Mouse (Mus musculus) neural tube, embryonic 15.5 days (tissue): ENCODE data around the gene Cyfip2. TPM values are rescaled to one million over a fixed set of nuclear protein-coding genes. Genes with fewer than 3 reads are reported as not detected.

Experiments
- ATAC-seq: fragments of 200-750 bp; cut with Nextera tagmentation; 2 replicates; pipeline ENCODE4 v1.8.0; 2017; ENCODE audit warnings: mild to moderate bottlenecking, moderate TSS enrichment, moderate library complexity; ENCODE audit not compliant: low FRiP score
- H3K27ac ChIP-seq: fragments of 300-500 bp; sonication (generic); replicated peaks from 2 replicates; pipeline ENCODE4 v1.5.1; 2015; ENCODE audit warnings: mild to moderate bottlenecking, inconsistent platforms
- H3K27me3 ChIP-seq: fragments of 300-500 bp; sonication (generic); replicated peaks from 2 replicates; pipeline ENCODE4 v1.6.1; 2015; ENCODE audit warnings: inconsistent platforms
- H3K36me3 ChIP-seq: fragments of 300-500 bp; sonication (generic); 2 replicates; pipeline ENCODE4 v1.6.1; 2015; ENCODE audit warnings: inconsistent platforms
- H3K4me1 ChIP-seq: fragments of 300-500 bp; sonication (generic); 2 replicates; pipeline ENCODE4 v1.6.1; 2015; ENCODE audit warnings: inconsistent platforms
- H3K4me2 ChIP-seq: fragments of 300-500 bp; sonication (generic); 2 replicates; pipeline ENCODE4 v1.6.1; 2015; ENCODE audit warnings: inconsistent platforms, mild to moderate bottlenecking, moderate library complexity
- H3K4me3 ChIP-seq: fragments of 300-500 bp; sonication (generic); replicated peaks from 2 replicates; pipeline ENCODE4 v1.5.1; 2015; ENCODE audit warnings: mild to moderate bottlenecking, inconsistent platforms
- H3K9ac ChIP-seq: fragments of 300-500 bp; sonication (generic); replicated peaks from 2 replicates; pipeline ENCODE4 v1.6.1; 2015; ENCODE audit warnings: mild to moderate bottlenecking, inconsistent platforms
- H3K9me3 ChIP-seq: fragments of 300-500 bp; sonication (generic); replicated peaks from 2 replicates; pipeline ENCODE4 v1.6.1; 2016; ENCODE audit warnings: inconsistent platforms
- WGBS: fragments of 180-500 bp; shearing (Covaris S2); methylation state at CpG from one replicate; pipeline ENCODE4 v1.1.7; 2015; ENCODE audit warnings: mixed read lengths; 5-methylcytosine and 5-hydroxymethylcytosine counted together
- polyA plus RNA-seq: library from polyadenylated mRNA; unstranded; fragments of >200 nt; fragmentation: Nextera tagmentation; extraction: Ambion mirVana; gene quantifications from 2 replicates; pipeline ENCODE4 v1.2.1, GENCODE M21; 2015

The Cyfip2 gene
- polyA plus RNA-seq, 1 experiment from 2014 or later, result 91.1 TPM

DNA sequence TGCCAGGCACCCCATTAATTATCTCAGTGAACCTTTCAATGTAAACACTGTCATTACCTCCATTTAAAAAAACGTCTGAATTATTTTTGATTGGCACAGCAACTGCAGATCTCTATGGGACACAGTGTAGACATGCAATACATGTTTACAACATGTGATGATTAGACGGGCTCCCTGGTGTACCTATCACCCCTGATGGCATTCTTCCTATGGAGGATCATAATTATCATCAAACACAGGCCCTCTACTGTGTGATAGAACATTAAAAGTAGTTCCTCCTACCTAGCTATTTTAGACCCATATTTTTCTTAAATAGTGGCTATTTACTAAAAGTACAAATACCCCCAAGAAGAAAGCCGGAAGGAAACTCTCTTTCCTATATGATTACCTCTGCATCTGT is 42.8 kb downstream of the Cyfip2 start:
- H3K4me3 ChIP-seq, result no peak overlapping the region
- H3K9me3 ChIP-seq, result no peaks in the 10 kb centered on the region
- H3K27ac ChIP-seq, result no peak overlapping the region
- no peaks in the 10 kb centered on the region for H3K4me1 ChIP-seq
- H3K9ac ChIP-seq, result no peak overlapping the region
- WGBS, result 77% methylated on average over 3 of the region's 3 CpGs
- peaks cover 81% of the 10 kb centered on the region for H3K36me3 ChIP-seq
- H3K27me3 ChIP-seq, result no peaks in the 10 kb centered on the region
- ATAC-seq, result no peak
- H3K4me2 ChIP-seq, result no peak overlapping the region

DNA sequence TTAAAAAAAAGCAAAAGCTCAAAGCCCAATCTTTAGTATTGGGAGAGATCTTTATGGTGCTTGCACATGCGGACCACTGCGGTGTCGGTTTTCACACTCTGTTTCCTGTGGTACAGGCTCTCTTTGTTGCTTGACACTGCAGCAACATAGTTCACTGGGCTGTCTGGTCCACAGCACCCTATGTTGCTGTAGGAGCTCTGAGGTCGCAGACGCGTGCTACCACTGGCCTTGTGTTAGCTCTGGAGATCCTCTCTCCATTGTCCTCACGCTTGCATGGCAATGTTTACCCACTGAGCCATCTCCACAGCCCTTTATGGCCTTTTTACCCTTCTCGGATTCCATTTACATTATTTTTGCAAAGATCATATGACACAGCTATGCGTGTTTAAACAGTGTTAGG is 43.3 kb downstream of the Cyfip2 start:
- H3K27me3 ChIP-seq, result no peaks in the 10 kb centered on the region
- peaks cover 81% of the 10 kb centered on the region for H3K36me3 ChIP-seq
- H3K4me1 ChIP-seq, result no peaks in the 10 kb centered on the region
- no peaks in the 10 kb centered on the region for H3K9me3 ChIP-seq
- WGBS, result 77% methylated on average over 9 of the region's 9 CpGs
- no peak overlapping the region for H3K9ac ChIP-seq
- 0 out of 2 replicates have a peak, but pooled peaks have one; percentile 46 for ATAC-seq
- H3K4me3 ChIP-seq, result no peak overlapping the region
- no peak overlapping the region for H3K27ac ChIP-seq
- H3K4me2 ChIP-seq, result no peak overlapping the region

DNA sequence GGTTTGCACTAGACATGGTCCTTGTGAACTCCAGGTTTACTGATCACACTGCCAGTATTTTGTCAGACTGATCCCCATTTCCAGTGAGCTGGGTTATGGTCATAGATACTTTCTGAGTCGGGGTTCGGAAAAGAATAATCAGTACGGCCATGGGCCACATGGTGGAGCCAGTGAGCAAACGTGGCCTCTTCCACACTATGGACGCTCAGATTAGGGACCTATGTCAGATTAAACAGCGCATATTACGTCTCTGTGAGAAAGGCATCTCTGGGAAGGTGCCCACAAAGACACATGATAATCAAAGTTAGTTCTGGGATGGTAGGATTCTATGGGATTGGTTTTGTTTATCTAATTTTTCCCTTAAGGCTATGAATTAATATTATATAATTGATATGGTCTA is 43.7 kb downstream of the Cyfip2 start:
- Histone ChIP-seq H3K4me3 (no peak overlapping the region), H3K27me3 (no peaks in the 10 kb centered on the region), H3K36me3 (peaks cover 79% of the 10 kb centered on the region), H3K27ac (no peak overlapping the region), H3K9ac (no peak overlapping the region), H3K4me1 (no peaks in the 10 kb centered on the region), H3K9me3 (no peaks in the 10 kb centered on the region), H3K4me2 (no peak overlapping the region)
- WGBS, result 25% methylated on average over 7 of the region's 7 CpGs
- ATAC-seq, result peak; percentile 61; the same call in 1 of the 2 replicates

DNA sequence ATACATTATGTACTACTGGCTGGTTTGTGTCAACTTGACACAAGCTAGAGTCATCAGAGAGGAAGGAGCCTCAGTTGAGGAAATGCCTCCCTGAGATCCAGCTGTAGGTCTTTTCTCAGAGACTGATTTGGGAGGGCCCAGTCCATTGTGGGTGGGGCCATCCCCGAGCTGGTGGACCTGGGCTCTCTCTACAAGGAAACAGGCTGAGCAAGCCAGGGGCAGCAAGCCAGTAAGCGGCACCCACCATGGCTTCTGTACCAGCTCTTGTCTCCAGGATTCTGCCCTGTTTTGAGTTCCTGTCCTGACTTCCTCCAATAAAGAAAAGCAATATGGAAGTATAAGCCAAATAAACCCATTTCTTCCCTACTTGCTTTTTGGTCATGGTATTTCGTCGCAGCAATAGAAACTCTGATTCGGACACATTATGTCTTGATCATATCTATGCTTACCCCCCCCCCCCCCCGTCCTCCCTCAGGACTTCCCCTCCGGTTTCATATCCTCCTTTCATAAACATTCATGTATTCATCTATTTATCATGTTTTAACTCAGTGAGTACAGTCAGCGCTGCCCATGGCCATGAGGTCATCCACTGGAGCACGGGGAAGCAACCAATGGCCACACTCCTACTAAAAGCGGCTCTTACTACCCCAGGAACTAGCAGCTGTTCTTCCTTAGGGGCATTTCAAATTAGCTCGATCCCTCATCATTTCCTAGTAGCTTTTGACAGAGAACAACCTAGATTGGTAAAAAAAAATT is 47.5 kb downstream of the Cyfip2 start:
- H3K9ac ChIP-seq, result no peak overlapping the region
- no peaks in the 10 kb centered on the region for H3K27me3 ChIP-seq
- H3K4me2 ChIP-seq, result no peak overlapping the region
- H3K4me1 ChIP-seq, result no peaks in the 10 kb centered on the region
- WGBS, result 91% methylated on average over 11 of the region's 11 CpGs
- H3K36me3 ChIP-seq, result peaks cover 87% of the 10 kb centered on the region
- no peak overlapping the region for H3K27ac ChIP-seq
- no peak overlapping the region for H3K4me3 ChIP-seq
- H3K9me3 ChIP-seq, result no peaks in the 10 kb centered on the region
- ATAC-seq, result no peak

DNA sequence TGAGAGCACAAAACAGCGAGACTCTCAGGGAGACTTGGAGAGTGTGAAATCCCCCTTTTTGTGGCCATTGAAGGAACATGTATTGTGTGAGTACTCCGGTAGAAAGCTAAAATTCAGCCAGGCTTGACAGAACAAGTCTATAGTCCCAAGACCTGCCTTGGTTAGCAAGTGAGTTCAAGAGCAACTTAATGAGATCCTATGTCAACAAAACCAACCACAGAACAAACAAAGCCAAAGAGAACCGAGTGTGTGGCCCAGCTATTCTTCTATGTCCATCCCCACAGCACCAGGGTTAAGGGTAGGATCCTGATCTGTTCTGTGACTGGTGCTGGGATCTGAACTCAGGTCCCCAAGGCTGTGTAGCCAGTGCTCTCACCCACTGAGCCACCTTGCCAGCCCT is 48.1 kb downstream of the Cyfip2 start:
- Histone ChIP-seq H3K4me1 (no peaks in the 10 kb centered on the region), H3K4me2 (no peak overlapping the region), H3K27me3 (no peaks in the 10 kb centered on the region), H3K9ac (no peak overlapping the region), H3K27ac (no peak overlapping the region), H3K4me3 (no peak overlapping the region), H3K36me3 (peaks cover 85% of the 10 kb centered on the region), H3K9me3 (no peaks in the 10 kb centered on the region)
- 73% methylated on average over 3 of the region's 3 CpGs for WGBS
- no peak for ATAC-seq

DNA sequence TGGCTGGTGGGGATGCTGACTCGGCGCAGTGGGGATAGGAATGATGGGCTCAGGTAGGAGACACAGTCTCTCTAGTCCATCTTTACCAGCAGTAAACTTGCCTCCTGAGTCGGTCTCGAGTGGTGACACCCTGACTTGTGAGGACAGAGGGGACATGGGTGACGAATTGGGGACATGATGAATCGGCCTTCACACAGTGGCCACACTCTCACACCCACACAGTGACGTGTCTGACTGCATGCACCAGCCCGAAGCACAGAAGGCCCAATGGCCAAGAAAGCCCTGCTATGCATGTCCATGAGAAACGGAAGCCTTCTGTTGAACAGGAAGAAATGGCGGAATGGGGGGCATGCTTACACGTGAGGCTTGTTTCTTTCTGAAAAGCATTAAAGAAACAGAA is 49.4 kb downstream of the Cyfip2 start:
- H3K4me2 ChIP-seq, result no peak overlapping the region
- no peaks in the 10 kb centered on the region for H3K9me3 ChIP-seq
- H3K9ac ChIP-seq, result no peak overlapping the region
- no peak for ATAC-seq
- no peaks in the 10 kb centered on the region for H3K27me3 ChIP-seq
- H3K4me3 ChIP-seq, result no peak overlapping the region
- 92% methylated on average over 11 of the region's 11 CpGs for WGBS
- H3K27ac ChIP-seq, result no peak overlapping the region
- peaks cover 94% of the 10 kb centered on the region for H3K36me3 ChIP-seq
- no peaks in the 10 kb centered on the region for H3K4me1 ChIP-seq

DNA sequence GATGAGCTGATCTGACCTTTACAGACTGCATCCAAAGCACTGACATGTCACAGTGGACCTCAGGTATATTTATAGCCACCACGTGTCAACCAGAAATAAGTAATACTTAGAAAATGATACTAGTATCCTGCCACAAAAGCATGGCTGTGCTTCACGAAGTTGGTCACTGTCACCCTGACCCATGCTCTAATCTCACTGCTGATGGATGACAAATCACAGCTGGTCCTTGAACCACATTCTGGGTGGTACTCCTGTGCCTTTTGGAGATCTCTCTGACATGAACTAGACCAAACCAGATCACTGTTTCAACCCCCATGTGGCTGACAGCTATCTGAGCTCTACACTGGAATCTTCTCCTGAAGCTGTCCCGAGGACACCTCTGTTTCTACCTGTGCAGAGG is 49.8 kb downstream of the Cyfip2 start:
- Histone ChIP-seq H3K4me2 (no peak overlapping the region), H3K9ac (no peak overlapping the region), H3K4me3 (no peak overlapping the region), H3K9me3 (no peaks in the 10 kb centered on the region), H3K27ac (no peak overlapping the region), H3K36me3 (peaks cover 94% of the 10 kb centered on the region), H3K27me3 (no peaks in the 10 kb centered on the region), H3K4me1 (no peaks in the 10 kb centered on the region)
- 91% methylated on average over 3 of the region's 3 CpGs for WGBS
- ATAC-seq, result no peak

DNA sequence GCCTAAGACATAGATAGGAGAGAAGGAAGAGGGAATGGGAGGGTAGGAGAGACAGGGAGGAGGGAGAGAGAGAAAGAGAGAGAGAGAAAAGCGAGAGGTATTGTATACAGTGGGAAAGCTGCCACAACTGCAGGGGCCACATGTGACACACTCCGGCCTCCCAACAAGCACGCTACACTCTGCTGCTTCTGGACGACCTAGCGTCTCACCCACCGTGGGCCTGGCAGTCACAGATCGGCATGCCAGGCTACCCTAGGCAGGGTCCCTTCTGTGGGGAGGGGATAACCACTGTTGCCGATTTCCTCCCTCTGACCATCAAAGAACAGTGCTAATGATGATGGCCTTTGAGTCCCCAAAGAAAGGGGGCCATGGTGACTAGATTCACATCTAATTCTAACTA is 53.9 kb downstream of the Cyfip2 start:
- no peaks in the 10 kb centered on the region for H3K27me3 ChIP-seq
- no peak overlapping the region for H3K27ac ChIP-seq
- WGBS, result 93% methylated on average over 8 of the region's 8 CpGs
- H3K4me1 ChIP-seq, result no peaks in the 10 kb centered on the region
- peaks cover 93% of the 10 kb centered on the region for H3K36me3 ChIP-seq
- H3K9me3 ChIP-seq, result no peaks in the 10 kb centered on the region
- no peak overlapping the region for H3K4me2 ChIP-seq
- H3K4me3 ChIP-seq, result no peak overlapping the region
- ATAC-seq, result no peak
- H3K9ac ChIP-seq, result no peak overlapping the region

DNA sequence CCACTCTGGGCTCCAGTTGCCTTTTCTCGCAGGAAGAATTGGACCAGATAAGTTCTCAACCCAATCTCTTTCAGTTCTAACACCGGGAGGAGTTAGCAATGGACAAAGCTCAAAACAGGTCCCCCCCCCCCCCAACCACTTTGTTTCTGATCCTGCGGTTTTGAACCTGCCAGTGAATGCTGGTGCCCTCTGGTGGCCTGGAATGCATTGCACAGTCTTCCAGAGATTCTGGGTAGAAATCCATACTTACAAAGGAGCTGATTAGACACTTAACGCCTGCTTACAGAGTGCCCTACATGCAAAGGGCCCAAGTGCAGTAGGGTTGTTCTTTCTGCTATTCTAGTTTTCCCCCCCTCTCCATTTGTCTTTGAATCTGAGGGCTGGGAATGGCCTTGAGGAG is 54.5 kb downstream of the Cyfip2 start:
- 75% methylated on average over 4 of the region's 4 CpGs for WGBS
- Histone ChIP-seq H3K4me2 (no peak overlapping the region), H3K4me3 (no peak overlapping the region), H3K27me3 (no peaks in the 10 kb centered on the region), H3K9me3 (no peaks in the 10 kb centered on the region), H3K27ac (no peak overlapping the region), H3K36me3 (peaks cover 93% of the 10 kb centered on the region), H3K4me1 (no peaks in the 10 kb centered on the region), H3K9ac (no peak overlapping the region)
- no peak for ATAC-seq

DNA sequence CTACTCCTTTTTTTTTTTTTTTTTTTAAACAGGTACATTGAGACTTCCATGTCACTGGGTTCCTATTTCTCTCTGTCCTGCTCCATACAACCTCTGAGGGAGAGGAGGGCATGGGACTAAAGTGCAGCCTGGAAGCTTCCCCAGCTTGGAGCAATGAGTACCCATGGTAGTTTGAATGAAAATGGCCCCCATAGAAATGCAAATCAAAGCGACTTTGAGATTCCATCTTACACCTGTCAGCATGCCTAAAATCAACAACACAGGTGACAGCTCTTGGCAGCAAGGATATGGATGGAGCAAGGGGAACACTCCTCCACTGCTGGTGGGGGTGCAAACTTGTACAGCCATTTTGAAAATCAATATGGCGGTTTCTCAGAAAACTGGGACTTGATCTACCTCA is 57.4 kb downstream of the Cyfip2 start:
- Histone ChIP-seq H3K4me2 (no peak overlapping the region), H3K27me3 (no peaks in the 10 kb centered on the region), H3K36me3 (peaks cover 83% of the 10 kb centered on the region), H3K27ac (no peak overlapping the region), H3K4me3 (no peak overlapping the region), H3K9me3 (no peaks in the 10 kb centered on the region), H3K9ac (no peak overlapping the region), H3K4me1 (no peaks in the 10 kb centered on the region)
- ATAC-seq, result no peak
- WGBS, result 91% methylated on average over 2 of the region's 2 CpGs

DNA sequence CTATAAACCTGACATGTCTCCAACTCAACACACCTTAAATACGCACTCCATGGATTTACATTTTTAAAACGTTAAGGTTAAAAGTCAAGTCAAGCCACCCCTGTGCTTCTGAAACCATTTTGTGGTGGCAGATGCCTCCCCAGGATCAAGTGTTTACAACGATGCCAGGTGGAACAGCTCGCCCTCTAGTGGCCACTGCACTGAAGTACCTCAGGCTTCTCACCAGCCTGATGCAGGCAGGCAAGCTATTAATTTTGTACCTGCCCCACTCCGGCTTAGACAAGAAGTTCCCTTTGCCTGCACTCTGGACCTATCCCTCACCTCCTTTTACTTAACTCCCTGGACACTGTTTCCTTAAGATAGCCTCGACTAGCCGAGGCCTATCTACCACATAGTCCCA is 60.7 kb downstream of the Cyfip2 start:
- Histone ChIP-seq H3K9me3 (no peaks in the 10 kb centered on the region), H3K9ac (no peak overlapping the region), H3K4me2 (no peak overlapping the region), H3K36me3 (peaks cover 76% of the 10 kb centered on the region), H3K4me3 (no peak overlapping the region), H3K4me1 (no peaks in the 10 kb centered on the region), H3K27ac (no peak overlapping the region), H3K27me3 (no peaks in the 10 kb centered on the region)
- no peak for ATAC-seq
- 32% methylated on average over 7 of the region's 7 CpGs for WGBS

DNA sequence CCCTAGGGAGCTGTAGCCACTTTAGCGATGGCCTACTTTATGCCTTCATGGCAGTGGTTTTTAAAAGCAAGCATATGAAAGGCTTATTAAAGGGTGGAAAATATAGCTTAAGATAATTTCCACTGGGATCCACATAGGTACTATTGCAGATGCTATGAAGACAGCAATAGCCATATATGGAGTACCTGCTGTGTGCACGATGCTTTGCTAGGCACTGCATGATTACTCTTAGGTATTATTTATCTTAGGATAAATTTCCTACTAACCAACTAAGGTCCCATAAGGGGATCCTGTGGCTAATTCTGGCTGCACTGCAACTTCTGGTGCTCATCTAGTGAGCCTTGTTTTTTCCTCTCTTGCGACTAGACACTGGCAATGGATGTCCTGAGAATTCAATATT is 64.3 kb downstream of the Cyfip2 start:
- Histone ChIP-seq H3K9ac (no peak overlapping the region), H3K27ac (peak overlapping the region; percentile 63), H3K4me3 (no peak overlapping the region), H3K9me3 (no peaks in the 10 kb centered on the region), H3K4me2 (no peak overlapping the region), H3K4me1 (no peaks in the 10 kb centered on the region), H3K36me3 (peaks cover 70% of the 10 kb centered on the region), H3K27me3 (no peaks in the 10 kb centered on the region)
- ATAC-seq, result peak; percentile 80
- 58% methylated on average over 3 of the region's 3 CpGs for WGBS
